In genomic region chr6:100892489-100892888, GRCm38 (mm10) we compare ENCODE assay signal across 12 mouse cellular contexts. TPM values are rescaled to one million over a fixed set of nuclear protein-coding genes. Genes with fewer than 3 reads are reported as not detected.
DNase-seq lines count a peak whose midpoint lies in the region; ATAC-seq and TF ChIP-seq lines count a peak whose summit lies in the region.
"Had no signal": no experiment of that assay in that cellular context is flagged by ENCODE, and none has a peak within 500 bp of the region (broad histone marks: within the 10 kb centered on the region; RNA-seq: fewer than 3 reads in every experiment).

No protein-coding gene starts in this region.

- WGBS in forebrain, embryonic 15.5 days, result 38% methylated on average over 4 of the region's 4 CpGs
- 81% methylated on average over 4 of the region's 4 CpGs for WGBS in forebrain, embryonic 12.5 days
- 3% methylated on average over 4 of the region's 4 CpGs for WGBS in cerebellum, adult 2 months

- peak; percentile 58 for DNase-seq in layer of hippocampus, adult 11-12 months (ENCODE audit: low spot score)
- DNase-seq in layer of hippocampus, adult 9-10 months (ENCODE audit: low spot score), result no peak
- DNase-seq in cerebellum, adult 2 months, result peak; percentile 81 to 87
- peak; percentile 38 to 62 for DNase-seq in layer of hippocampus, adult 18-20 months (ENCODE audit: low spot score in 2 of 2)
- no peak for DNase-seq in spleen, postnatal 4 days (ENCODE audit: low spot score in 2 of 2)
- DNase-seq in neural tube, embryonic 10.5 days (ENCODE audit: extremely low spot score, low spot score), result no peak
- DNase-seq: adrenal gland, adult 2 months had no signal

- peaks cover 7% of the 10 kb centered on the region; the same call in 1 of the 2 replicates for H3K4me1 ChIP-seq in forebrain, embryonic 15.5 days
- 0 out of 2 replicates have a peak, but pooled peaks cover 3% of the 10 kb centered on the region for H3K4me1 ChIP-seq in forebrain, embryonic 12.5 days
- H3K4me1 ChIP-seq in cerebellum, adult 2 months (ENCODE audit: control insufficient read depth, insufficient read depth, low read length), result peaks cover 12% of the 10 kb centered on the region
- H3K4me1 ChIP-seq: midbrain, embryonic 12.5 days had no signal

- no peak overlapping the region for H3K4me3 ChIP-seq in forebrain, embryonic 15.5 days
- no peak overlapping the region for H3K4me3 ChIP-seq in forebrain, embryonic 12.5 days (replicated peaks)
- H3K4me3 ChIP-seq in cerebellum, adult 2 months (replicated peaks; ENCODE audit: insufficient read depth, low read depth, low read length), result no peak overlapping the region
- H3K4me3 ChIP-seq: heart, embryonic 13.5 days; midbrain, embryonic 12.5 days had no signal

- TF ChIP-seq CTCF in cerebellum, adult 2 months (IDR thresholded peaks at IDR 0.05; ENCODE audit: borderline replicate concordance, insufficient read depth, low read depth, low read length), result no peak

- no peak overlapping the region for H3K9ac ChIP-seq in forebrain, embryonic 15.5 days (replicated peaks)
- no peak overlapping the region for H3K9ac ChIP-seq in forebrain, embryonic 12.5 days
- H3K9ac ChIP-seq: heart, embryonic 13.5 days; midbrain, embryonic 12.5 days had no signal

- H3K27me3 ChIP-seq in forebrain, embryonic 15.5 days, result no peaks in the 10 kb centered on the region
- 0 out of 2 replicates have a peak, but pooled peaks cover 3% of the 10 kb centered on the region for H3K27me3 ChIP-seq in forebrain, embryonic 12.5 days
- H3K27me3 ChIP-seq in cerebellum, adult 2 months (ENCODE audit: control insufficient read depth, insufficient read depth, low read length), result no peaks in the 10 kb centered on the region
- H3K27me3 ChIP-seq: midbrain, embryonic 12.5 days had no signal

- TF ChIP-seq POLR2A in cerebellum, adult 2 months (IDR thresholded peaks at IDR 0.05; ENCODE audit: borderline replicate concordance, insufficient read depth, low read length), result no peak

- no peak overlapping the region for H3K4me2 ChIP-seq in forebrain, embryonic 15.5 days (replicated peaks)
- H3K4me2 ChIP-seq in forebrain, embryonic 12.5 days, result no peak overlapping the region
- H3K4me2 ChIP-seq: midbrain, embryonic 12.5 days had no signal

- ATAC-seq in forebrain, embryonic 15.5 days (replicated peaks), result peak; percentile 90
- no peak for ATAC-seq in forebrain, embryonic 12.5 days (ENCODE audit: low FRiP score)
- ATAC-seq: intestine, postnatal 0 days had no signal

- no peaks in the 10 kb centered on the region for H3K36me3 ChIP-seq in forebrain, embryonic 15.5 days
- no peaks in the 10 kb centered on the region for H3K36me3 ChIP-seq in forebrain, embryonic 12.5 days (replicated peaks)
- H3K36me3 ChIP-seq: heart, embryonic 13.5 days; midbrain, embryonic 12.5 days had no signal

- H3K9me3 ChIP-seq in forebrain, embryonic 15.5 days, result no peaks in the 10 kb centered on the region
- no peaks in the 10 kb centered on the region for H3K9me3 ChIP-seq in forebrain, embryonic 12.5 days
- H3K9me3 ChIP-seq: heart, embryonic 13.5 days; midbrain, embryonic 12.5 days had no signal

- H3K27ac ChIP-seq in forebrain, embryonic 15.5 days (replicated peaks), result peak overlapping the region; percentile 34
- no peak overlapping the region for H3K27ac ChIP-seq in forebrain, embryonic 12.5 days
- H3K27ac ChIP-seq in cerebellum, adult 2 months (ENCODE audit: insufficient read depth, low read length), result no peak overlapping the region
- H3K27ac ChIP-seq: heart, embryonic 13.5 days; midbrain, embryonic 12.5 days had no signal

RNA-seq across cellular contexts. Expression of gene Ppp4r2, which starts 59.1 kb away (rescaled TPM):
- polyA plus RNA-seq in forebrain, embryonic 15.5 days (2015; fragmentation: Nextera tagmentation; extraction: Ambion mirVana), result 24.1 and 25.0 TPM in 2 replicates
- polyA plus RNA-seq in forebrain, embryonic 12.5 days (2016; fragmentation: Nextera tagmentation; extraction: Ambion mirVana), result 31.7 and 32.3 TPM in 2 replicates
- polyA plus RNA-seq in cerebellum, adult 2 months (2012; rRNA removed), result 32.0 and 33.6 TPM in 2 replicates
- 10 to 100 TPM; 75.6 to 78.4 TPM for total RNA-seq in layer of hippocampus, adult 18-20 months (2021)

Comparison
In these comparisons a context has a peak if more than half of its experiments do, and no peak if none do; other contexts are left out.
1. DNase-seq: peak in layer of hippocampus, adult 11-12 months (single experiment), cerebellum, adult 2 months (2 of 2) and layer of hippocampus, adult 18-20 months (2 of 2); none in layer of hippocampus, adult 9-10 months (single experiment), spleen, postnatal 4 days (0 of 2) and neural tube, embryonic 10.5 days (single experiment).